Mouse (Mus musculus): ENCODE data around the gene Myo1a.
A peak's percentile ranks its signal among the peaks of the same experiment; 100 is the strongest.
"Not testable (repeated sequence)": the region's sequence is repeated elsewhere in the genome, so short reads cannot be mapped to it uniquely, and the experiment has no call there.

Gene Myo1a

DNA sequence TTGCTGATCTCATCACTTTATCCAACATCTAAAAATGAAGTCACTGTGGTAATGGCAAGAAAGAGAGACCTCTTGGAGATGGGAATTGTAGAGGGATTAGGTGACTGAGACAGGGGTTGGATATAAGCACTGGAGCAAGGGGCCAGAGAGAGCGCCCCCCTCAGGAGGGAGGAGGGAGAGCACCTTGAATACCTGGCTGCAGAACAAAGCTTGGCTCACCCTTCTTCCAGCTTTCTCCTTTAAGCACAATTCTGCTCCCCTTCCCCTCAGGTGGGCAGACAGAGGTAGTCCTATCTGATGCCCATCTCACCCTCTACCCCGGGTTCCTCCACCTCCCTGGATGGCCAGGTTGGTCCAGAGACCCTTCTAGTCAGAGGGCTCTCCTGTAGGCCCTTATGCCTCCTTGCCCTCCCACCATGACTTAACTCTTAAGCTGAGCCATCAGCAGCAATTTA, at the start of gene Myo1a:
TSS of gene Myo1a (plus strand) at position 405 of the 455 bp plus-strand sequence.
- no peak for DNase-seq

GRCm38 (mm10) chr10:127657617-127658016, 47.4 kb upstream of the Myo1a start:
- DNase-seq = not testable (repeated sequence)

- DNase-seq = no peak
Measured at GRCm38 (mm10) chr10:127658076-127658475, 46.9 kb upstream of the Myo1a start.

GRCm38 (mm10) chr10:127659551-127659950, 45.4 kb upstream of the Myo1a start:
- DNase-seq = no peak

DNA sequence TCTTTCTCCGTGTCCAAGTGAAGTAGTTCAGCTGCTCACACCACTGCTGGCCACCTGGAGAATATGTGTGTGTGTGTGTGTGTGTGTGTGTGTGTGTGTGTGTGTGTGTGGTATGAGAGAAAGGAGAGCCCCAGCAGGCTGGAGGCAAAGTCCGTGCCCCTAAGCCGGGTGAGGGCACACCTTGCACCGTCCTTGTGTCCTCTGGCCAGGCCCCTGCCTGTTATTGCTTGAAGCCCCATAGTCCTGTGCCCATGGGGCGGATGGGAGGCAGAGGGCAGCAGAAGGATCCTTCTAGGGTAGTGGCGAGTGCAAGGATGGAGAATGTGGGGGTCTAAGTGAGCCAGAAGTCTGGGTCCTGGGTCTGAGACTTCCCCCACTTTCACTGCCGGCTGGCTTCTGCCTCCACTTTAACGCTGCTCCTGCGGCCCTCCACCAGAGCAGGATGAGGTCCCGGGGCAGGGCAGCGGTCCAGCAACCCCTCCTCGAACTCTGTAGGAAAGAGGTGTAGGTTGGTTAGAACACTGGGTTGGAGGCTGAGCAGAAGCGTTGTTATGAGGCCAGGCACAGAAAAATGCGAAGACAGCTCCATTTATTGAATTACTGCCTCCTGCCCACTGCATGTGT, 43.6 kb upstream of the Myo1a start:
- no peak for DNase-seq

GRCm38 (mm10) chr10:127661915-127662663, 42.9 kb upstream of the Myo1a start:
- peak; percentile 74 for DNase-seq

GRCm38 (mm10) chr10:127662666-127663253, 42.2 kb upstream of the Myo1a start:
- DNase-seq = no peak

DNA sequence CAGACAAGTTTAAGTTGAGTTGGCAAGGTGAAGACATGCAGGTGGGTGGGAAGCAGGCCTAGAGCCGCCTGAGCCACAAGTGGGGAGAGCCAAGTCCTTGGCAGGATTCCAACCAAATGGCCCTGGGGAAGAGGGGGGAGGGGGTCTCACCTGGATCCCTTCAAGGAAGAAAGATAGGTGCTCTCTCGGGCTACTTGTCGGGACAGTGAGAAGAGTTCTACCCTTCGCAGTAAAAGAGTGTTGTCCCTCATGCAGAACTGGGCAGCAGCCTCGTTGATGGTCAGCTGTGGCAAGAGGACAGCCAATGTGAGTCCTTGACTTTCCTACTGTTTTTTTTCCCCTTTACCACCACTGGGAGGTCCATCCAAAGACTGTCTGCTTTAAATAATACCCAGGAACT, 41.4 kb upstream of the Myo1a start:
- DNase-seq = no peak

DNA sequence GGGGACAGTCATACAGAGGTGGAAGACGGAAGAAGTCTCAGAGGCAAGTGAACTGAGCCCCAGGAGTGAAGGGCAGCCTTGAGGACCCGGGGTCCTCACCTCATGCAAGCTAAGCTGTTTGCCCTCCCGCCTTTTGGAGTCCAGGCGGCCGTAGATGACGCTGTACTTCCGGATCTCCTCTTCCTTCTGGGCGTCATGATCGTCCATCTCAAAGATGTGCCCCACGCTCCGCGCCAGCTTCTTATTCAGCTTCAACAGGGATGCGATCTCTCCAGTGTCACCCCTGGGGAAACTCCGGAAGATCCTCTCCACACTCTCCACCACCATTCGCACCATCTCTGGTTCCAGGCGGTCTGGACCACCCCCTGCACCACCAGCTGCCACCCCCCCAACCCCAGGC, 40.8 kb upstream of the Myo1a start:
- DNase-seq = no peak

DNA sequence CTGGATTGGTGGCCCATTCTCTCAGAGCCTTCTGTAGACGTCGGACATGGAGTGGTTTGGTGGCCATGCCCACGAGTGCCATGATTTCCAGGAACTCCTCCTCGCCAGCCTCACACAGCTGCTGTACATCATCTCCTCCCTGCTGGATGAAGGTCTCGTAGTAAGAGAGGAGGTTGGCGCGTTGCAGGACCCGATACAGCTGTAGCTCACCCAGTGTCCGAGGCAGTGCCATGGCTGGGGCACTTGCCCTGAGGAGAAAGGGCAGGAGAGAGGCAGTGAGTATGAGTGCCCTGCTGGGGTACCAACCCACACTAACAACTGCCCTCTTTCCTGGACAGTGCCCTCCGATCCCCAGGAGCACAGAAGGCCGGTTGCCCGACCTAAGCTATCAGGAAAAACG, 40.1 kb upstream of the Myo1a start:
- DNase-seq = no peak

DNA sequence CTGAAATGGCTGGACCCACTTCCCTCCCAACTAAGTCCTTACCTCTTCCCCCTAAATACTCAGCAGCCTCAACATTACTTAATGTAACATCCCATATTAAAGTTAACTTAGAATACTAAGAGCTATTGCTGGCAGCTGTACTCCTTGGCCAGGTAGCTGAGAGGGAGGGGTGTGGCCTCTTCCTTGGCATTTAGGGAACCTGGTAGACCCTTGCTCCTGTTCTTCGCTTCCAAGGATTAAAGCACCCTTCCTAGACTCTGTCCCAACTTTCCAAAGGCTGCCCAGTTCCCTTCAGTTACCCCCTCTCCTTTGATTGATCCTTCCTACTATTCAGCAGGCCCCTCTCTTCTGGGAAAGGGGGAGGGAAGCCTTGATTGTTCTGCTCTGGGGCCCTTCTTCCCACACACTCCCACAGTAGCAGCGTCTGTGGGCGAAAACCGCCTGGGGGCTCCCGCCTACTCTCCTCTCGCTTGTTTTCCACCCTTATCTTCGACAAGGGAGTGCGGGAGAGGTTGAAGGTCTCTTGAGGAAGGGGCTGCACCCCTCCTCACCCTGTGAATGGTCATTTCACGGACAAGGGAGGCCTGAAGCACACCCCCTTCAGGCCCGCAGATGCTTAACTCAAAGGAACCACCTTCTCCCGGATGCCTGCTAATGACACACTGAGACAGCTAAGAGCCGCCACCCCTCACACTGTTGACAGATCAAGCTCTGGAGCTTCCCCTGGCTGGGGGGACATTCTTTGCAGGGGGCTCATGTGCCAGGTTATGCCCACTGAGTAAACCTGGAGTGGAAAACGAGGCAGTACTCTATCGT, 39.4 kb upstream of the Myo1a start:
- no peak for DNase-seq

DNA sequence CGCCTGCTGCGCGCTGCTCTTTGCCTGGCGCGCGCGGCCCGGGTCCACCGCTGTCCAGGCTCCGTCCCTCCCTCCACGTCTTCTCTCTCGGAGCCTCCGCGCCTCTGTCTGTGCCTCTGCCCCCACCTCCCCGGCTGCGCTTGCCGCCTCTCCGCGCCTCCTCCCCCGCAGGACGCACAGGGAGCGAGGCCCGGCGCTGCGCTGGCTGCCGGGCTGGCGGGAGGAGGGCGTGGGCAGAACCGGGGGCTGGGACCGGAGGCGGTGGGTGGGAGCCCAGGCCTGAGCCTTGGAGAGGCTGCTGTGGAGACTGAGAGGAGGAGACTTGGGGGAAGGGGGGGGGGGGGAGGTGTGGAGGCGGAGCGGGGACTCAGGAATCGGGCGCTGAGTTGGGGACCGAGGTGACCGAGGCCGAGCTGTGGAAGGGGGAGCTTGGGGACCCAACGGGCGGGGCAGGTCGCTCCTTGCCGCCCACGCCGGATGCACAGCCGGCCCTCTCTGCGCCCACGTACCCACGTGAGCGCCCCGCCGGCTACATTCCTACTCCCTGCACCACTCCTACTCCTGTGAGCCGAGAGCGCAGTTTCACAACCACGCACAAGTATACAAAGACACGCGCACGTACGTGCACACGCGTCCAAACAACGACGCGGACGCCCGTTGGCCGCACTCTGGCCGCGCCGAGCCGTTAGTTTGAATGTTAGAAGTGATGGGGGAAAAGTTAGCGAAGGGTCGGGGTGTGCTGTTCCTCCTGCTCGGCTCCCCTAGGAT, 38.3 kb upstream of the Myo1a start, which contains the start of gene Nemp1:
TSS of gene Nemp1 (plus strand) at position 401 of the 768 bp plus-strand sequence.
- peak; percentile 77 for DNase-seq

DNA sequence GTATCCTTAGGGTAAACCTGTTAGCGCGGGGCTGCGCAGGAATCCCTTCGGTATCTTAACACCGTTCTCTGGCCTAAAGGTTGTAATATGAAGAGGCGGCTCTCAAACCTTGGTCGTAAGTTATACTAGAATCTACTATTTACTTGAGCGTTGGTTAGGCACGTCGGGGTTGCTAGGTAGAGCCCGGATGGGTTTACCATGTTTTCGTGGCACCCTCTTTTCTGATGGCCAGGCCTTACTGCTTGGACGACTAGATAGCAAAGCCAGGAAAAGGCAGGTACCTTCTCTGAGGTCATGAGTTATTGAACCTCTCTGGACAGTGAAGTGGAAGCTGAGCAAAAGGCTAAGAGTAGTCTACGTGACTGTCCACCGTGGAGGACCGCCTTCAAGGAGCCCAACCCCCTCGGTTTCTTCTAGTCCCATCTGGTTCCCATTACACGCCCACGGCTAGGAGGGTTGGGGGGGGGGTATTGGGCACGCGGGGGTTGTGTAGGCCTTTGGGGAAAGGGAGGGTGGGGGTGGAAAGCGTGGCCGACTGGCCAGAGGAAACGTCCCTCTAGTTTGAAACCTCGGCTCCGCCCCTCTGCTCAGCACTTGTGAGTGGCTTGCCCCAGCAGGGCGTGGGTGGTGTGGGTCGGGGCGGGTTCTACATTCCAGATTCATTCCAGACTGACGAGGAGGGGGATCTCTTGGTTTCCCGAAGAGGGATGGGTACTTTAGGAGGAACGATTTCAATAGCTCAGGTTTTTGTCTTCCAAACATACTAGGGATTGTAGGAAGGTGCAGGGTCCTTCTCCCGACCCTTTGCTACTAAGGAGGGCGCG, 37.5 kb upstream of the Myo1a start:
- peak; percentile 80 for DNase-seq

DNA sequence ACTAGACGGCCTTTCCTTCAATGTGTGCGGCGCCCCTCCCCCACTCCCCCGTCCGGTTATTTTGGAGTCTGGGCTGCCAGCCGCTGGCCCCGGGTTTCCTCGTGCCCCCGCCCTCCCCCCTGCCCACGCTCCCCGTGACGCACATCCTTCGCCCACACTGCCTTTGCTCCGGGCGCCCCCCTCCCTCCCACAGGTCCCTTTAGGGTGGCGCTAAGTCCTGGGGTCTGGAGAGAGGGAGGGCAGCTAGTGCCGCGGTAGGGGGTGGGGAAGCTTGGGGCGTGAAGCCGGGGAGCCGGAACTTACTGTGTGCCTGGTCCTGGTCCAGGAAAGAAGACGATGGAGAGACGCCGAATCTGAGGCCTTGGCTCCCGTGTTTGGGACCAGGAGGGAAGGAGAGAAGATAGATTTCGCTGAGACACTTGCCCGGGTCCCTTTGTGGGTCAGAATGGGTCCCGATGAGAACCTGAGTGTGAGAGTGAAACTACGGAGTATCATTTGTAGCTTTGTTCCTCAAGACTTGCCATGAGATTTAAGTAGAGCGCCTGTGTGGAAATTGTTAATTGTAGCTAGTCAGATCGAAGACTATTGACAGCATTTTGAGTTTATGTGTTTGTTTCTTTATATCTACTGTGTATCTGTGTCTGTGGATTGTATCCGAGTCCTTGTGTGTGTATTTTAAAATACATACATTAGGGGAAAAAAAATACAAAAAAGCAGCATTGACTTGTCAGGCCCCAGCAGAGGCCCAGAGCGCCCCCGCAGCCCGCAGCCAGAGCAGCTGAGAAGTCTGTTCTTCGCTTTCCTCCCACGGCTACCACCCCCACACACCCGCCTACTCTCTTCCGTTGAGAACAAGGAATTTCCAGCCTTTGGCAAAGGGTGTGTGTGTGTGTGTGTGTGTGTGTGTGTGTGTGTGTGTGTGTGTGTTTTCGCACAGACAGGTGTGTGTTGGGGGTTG, 36.6 kb upstream of the Myo1a start, which contains the start of gene Nab2:
TSS of gene Nab2 (minus strand) at position 476 of the 958 bp plus-strand sequence.
- peak; percentile 70 for DNase-seq

DNA sequence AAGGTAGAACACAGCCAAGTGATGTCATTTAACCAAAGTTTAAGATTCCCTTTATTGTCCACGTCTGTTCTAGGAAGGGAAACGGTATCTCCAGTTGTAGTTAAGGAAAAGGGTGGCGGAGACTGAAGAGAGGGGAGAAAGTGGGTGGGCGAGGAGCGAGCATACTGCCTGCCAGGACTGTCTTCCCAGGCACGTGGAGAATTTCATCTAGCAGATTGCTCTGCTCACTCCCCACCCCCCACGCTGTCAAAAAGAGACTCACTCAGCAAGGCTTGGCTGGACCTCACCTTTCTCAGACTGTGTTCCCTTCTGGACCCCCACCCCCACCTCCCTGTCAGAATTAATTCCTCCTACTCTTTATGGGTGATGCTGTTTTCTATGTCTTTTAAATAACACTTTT, 35.8 kb upstream of the Myo1a start:
- DNase-seq = peak; percentile 35

- no peak for DNase-seq
Measured at GRCm38 (mm10) chr10:127670185-127670584, 34.8 kb upstream of the Myo1a start.

DNA sequence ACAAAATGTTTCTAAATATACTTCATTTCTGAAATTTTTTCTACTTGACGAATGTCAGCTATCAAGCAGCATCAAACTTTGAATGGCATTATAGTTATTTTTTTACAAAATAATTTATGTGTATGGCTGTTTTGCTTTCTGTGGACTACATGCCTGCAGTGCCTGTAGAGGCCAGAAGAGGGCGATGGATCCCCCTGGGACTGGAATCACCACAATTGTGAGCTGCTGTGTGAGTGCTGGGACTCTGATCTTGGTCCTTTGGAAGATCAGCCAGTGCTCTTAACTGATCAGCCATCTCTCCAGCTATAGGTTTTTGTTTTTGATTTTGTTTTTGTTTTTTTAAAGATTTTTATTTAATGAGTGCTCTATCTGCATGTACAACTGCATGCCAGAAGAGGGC, 33.7 kb upstream of the Myo1a start:
- DNase-seq = peak; percentile 44

DNA sequence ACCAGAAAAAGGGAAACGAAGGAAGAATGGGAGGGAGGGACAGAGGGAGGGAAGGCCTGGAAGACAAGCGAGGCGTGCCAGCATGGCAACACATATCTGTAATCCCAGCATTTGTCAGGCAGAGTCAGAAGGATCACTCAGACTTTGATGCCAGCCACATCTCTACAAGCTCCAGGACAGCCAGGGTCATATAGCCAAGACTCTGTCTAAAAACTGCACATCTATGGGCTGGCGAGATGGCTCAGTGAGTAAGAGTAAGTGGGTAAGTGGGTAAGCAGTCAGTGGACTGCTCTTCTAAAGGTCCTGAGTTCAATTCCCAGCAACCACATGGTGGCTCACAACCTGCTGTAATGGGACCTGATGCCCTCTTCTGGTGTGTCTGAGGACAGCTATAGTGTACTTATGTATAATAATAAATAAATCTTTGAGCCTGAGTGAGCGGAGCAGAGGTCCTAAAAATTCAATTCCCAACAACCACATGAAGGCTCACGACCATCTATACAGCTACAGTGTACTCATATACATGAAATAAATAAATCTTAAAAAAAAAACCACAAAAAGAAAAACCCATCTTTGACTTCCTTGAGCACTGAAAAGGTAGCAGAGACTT, 30.8 kb upstream of the Myo1a start:
- DNase-seq = no peak

GRCm38 (mm10) chr10:127674794-127675522, 30.0 kb upstream of the Myo1a start:
- peak; percentile 76 for DNase-seq
